9 mouse cellular contexts compared by ENCODE assay signal in the genomic region with DNA sequence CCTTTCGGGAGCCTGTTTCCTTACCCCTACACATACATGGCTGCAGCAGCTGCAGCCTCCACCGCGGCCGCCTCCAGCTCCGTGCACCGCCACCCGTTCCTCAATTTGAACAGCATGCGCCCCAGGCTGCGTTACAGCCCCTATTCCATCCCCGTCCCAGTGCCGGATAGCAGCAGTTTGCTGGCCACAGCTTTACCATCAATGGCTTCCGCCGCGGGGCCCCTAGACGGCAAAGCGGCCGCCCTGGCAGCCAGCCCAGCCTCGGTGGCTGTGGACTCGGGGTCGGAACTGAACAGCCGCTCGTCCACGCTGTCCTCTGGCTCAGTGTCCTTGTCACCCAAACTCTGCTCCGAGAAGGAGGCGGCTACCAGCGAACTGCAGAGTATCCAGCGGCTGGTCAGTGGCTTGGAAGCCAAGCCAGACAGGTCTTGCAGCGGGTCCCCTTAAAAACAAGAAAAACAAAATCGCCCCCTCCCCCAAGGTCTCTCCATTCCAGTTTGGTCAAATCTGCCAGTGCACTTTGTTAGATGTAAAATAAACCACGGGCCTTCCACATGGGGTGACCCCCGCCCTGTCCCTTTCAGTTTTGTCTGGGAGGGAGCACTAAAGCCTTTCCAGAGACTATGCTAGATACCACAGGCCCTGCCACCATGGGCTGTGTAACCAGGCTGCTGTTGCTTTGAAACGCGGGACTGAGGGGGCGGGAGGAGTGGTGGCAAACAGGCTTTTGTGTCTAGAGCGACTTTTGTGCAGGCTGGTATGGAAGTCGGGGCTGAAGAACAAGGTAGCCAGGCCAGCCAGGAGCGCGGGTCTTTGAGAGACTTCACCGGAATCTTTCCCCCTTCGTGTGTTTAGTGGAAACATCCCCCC. TPM values are rescaled to one million over a fixed set of nuclear protein-coding genes. Genes with fewer than 3 reads are reported as not detected.
DNase-seq lines count a peak whose midpoint lies in the region; ATAC-seq lines count a peak whose summit lies in the region.
"Had no signal": no experiment of that assay in that cellular context is flagged by ENCODE, and none has a peak within 500 bp of the region (broad histone marks: within the 10 kb centered on the region; RNA-seq: fewer than 3 reads in every experiment).

No protein-coding gene starts in this region.

- WGBS in limb, embryonic 12.5 days = 9% methylated on average over 40 of the region's 40 CpGs

- peak overlapping the region; percentile 48 for H3K9ac ChIP-seq in limb, embryonic 12.5 days (replicated peaks)

- ATAC-seq in limb, embryonic 12.5 days (ENCODE audit: insufficient number of reproducible peaks, insufficient read depth, low FRiP score, low TSS enrichment, low read depth) = no peak
- ATAC-seq in monocyte, adult 5-6 weeks (replicated peaks; ENCODE audit: insufficient number of reproducible peaks, low FRiP score, low TSS enrichment, poor library complexity, severe bottlenecking) = no peak

- peaks cover 93% of the 10 kb centered on the region for H3K27me3 ChIP-seq in limb, embryonic 12.5 days

- peak overlapping the region; percentile 83 for H3K27ac ChIP-seq in limb, embryonic 12.5 days

- peak; percentile 38 to 45 for DNase-seq in cerebellum, postnatal 10 days
- DNase-seq in cerebellum, adult 11 months = no peak
- DNase-seq in urinary bladder, postnatal 14 days (ENCODE audit: low spot score) = peak; percentile 48
- no peak for DNase-seq in urinary bladder, postnatal 36 days (ENCODE audit: low spot score in 2 of 2)
- no peak for DNase-seq in cerebellum, adult 9-10 months
- no peak for DNase-seq in right cerebral cortex, postnatal 4 days
- DNase-seq: thymus, postnatal 36 days had no signal

- peak overlapping the region; percentile 40 for H3K4me3 ChIP-seq in limb, embryonic 12.5 days (replicated peaks)

- no peaks in the 10 kb centered on the region for H3K9me3 ChIP-seq in limb, embryonic 12.5 days

- peaks cover 21% of the 10 kb centered on the region for H3K36me3 ChIP-seq in limb, embryonic 12.5 days

- peaks cover 53% of the 10 kb centered on the region for H3K4me1 ChIP-seq in limb, embryonic 12.5 days (replicated peaks)

- peak overlapping the region; percentile 63 for H3K4me2 ChIP-seq in limb, embryonic 12.5 days

RNA-seq across cellular contexts. Expression of gene Tbx3, which starts 12.4 kb away (rescaled TPM):
- polyA plus RNA-seq in limb, embryonic 12.5 days (2016; fragmentation: Nextera tagmentation; extraction: Ambion mirVana) = 38.3 and 42.4 TPM in 2 replicates
- total RNA-seq in monocyte, adult 5-6 weeks (2017) = not detected in 3 replicates

Comparison
In these comparisons a context has a peak if more than half of its experiments do, and no peak if none do; other contexts are left out.
1. DNase-seq: peak in cerebellum, postnatal 10 days (2 of 2) and urinary bladder, postnatal 14 days (single experiment); none in cerebellum, adult 11 months (single experiment), urinary bladder, postnatal 36 days (0 of 2), cerebellum, adult 9-10 months (single experiment) and right cerebral cortex, postnatal 4 days (single experiment).